8 mouse cellular contexts compared by ENCODE assay signal in genomic region chr2:75938117-75939063, GRCm38 (mm10). TPM values are rescaled to one million over a fixed set of nuclear protein-coding genes. Genes with fewer than 3 reads are reported as not detected.
A peak's percentile ranks its signal among the peaks of the same experiment; 100 is the strongest.
DNase-seq lines count a peak whose midpoint lies in the region; ATAC-seq and TF ChIP-seq lines count a peak whose summit lies in the region.

Ttc30b (minus strand) TSS chr2:75938585.

- H3K36me3 ChIP-seq in embryonic facial prominence, embryonic 11.5 days (replicated peaks; ENCODE audit: control insufficient read depth, insufficient read depth, low read depth, low read length), result no peaks in the 10 kb centered on the region
- H3K36me3 ChIP-seq in intestine, postnatal 0 days (ENCODE audit: control insufficient read depth, insufficient read depth), result no peaks in the 10 kb centered on the region
- no peaks in the 10 kb centered on the region for H3K36me3 ChIP-seq in midbrain, embryonic 10.5 days

- peak; percentile 83 for ATAC-seq in embryonic facial prominence, embryonic 11.5 days (replicated peaks; ENCODE audit: insufficient number of reproducible peaks, low FRiP score, low TSS enrichment, low read depth)
- peak; percentile 72 for ATAC-seq in granulocyte monocyte progenitor cell, adult 5-6 weeks (replicated peaks; ENCODE audit: poor library complexity, severe bottlenecking)
- peak; percentile 88 for ATAC-seq in intestine, postnatal 0 days

- no peak within 1 kb of the TSS; the same call in 1 of the 2 replicates for H3K27ac ChIP-seq in embryonic facial prominence, embryonic 11.5 days (replicated peaks; ENCODE audit: low read depth, low read length)
- H3K27ac ChIP-seq in intestine, postnatal 0 days (ENCODE audit: low read depth, low read length), result peak within 1 kb of the TSS; percentile 24; the same call in 1 of the 2 replicates
- peak within 1 kb of the TSS; percentile 93 for H3K27ac ChIP-seq in midbrain, embryonic 10.5 days (replicated peaks)

- no peak for TF ChIP-seq CTCF in intestine, postnatal 0 days (IDR thresholded peaks at IDR 0.05; ENCODE audit: low read depth)

- peak within 1 kb of the TSS; percentile 48 for H3K4me3 ChIP-seq in embryonic facial prominence, embryonic 11.5 days (ENCODE audit: low read depth, low read length)
- peak within 1 kb of the TSS; percentile 55 for H3K4me3 ChIP-seq in intestine, postnatal 0 days (ENCODE audit: low read depth, low read length)
- peak within 1 kb of the TSS; percentile 66 for H3K4me3 ChIP-seq in midbrain, embryonic 10.5 days

- no peaks in the 10 kb centered on the region for H3K4me1 ChIP-seq in embryonic facial prominence, embryonic 11.5 days (ENCODE audit: control insufficient read depth, insufficient read depth, low read length)
- H3K4me1 ChIP-seq in intestine, postnatal 0 days (replicated peaks; ENCODE audit: control insufficient read depth, insufficient read depth, low read length), result no peaks in the 10 kb centered on the region; the same call in 1 of the 2 replicates
- H3K4me1 ChIP-seq in midbrain, embryonic 10.5 days, result peaks cover 12% of the 10 kb centered on the region

- no peaks in the 10 kb centered on the region for H3K27me3 ChIP-seq in embryonic facial prominence, embryonic 11.5 days (ENCODE audit: control insufficient read depth, insufficient read depth, low read length)
- no peaks in the 10 kb centered on the region for H3K27me3 ChIP-seq in intestine, postnatal 0 days (replicated peaks; ENCODE audit: control insufficient read depth, insufficient read depth, low read length)
- H3K27me3 ChIP-seq in midbrain, embryonic 10.5 days (ENCODE audit: low read depth, poor library complexity, severe bottlenecking), result no peaks in the 10 kb centered on the region

- peak within 1 kb of the TSS; percentile 67 for H3K9ac ChIP-seq in embryonic facial prominence, embryonic 11.5 days (replicated peaks; ENCODE audit: low read length)
- H3K9ac ChIP-seq in intestine, postnatal 0 days (ENCODE audit: low read depth, low read length), result peak within 1 kb of the TSS; percentile 51

- H3K9me3 ChIP-seq in embryonic facial prominence, embryonic 11.5 days (replicated peaks; ENCODE audit: control insufficient read depth, low read length), result no peaks in the 10 kb centered on the region
- no peaks in the 10 kb centered on the region for H3K9me3 ChIP-seq in intestine, postnatal 0 days (ENCODE audit: control insufficient read depth)
- H3K9me3 ChIP-seq in midbrain, embryonic 10.5 days (replicated peaks), result no peaks in the 10 kb centered on the region

- intact Hi-C loops in left cerebral cortex, postnatal 36 days (cut with DNase I), result no loop called here

- 4% methylated on average over 36 of the region's 42 CpGs for WGBS in embryonic facial prominence, embryonic 11.5 days
- 3% methylated on average over 39 of the region's 42 CpGs for WGBS in intestine, postnatal 0 days
- 5% methylated on average over 35 of the region's 42 CpGs for WGBS in midbrain, embryonic 10.5 days

- peak; percentile 89 for DNase-seq in adrenal gland, postnatal 14 days
- DNase-seq in embryonic facial prominence, embryonic 11.5 days (ENCODE audit: low spot score), result peak; percentile 94
- DNase-seq in left cerebral cortex, postnatal 36 days (ENCODE audit: low spot score in 2 of 2), result peak; percentile 81 to 82
- peak; percentile 83 for DNase-seq in midbrain, embryonic 10.5 days (ENCODE audit: low spot score)
- DNase-seq in right cerebral cortex, postnatal 36 days (ENCODE audit: low spot score in 2 of 2), result peak; percentile 51 to 71
- peak; percentile 84 for DNase-seq in yolk sac, embryonic 10.5 days (ENCODE audit: low spot score)

- H3K4me2 ChIP-seq in embryonic facial prominence, embryonic 11.5 days (ENCODE audit: low read depth, low read length), result peak within 1 kb of the TSS; percentile 44
- peak within 1 kb of the TSS; percentile 81 for H3K4me2 ChIP-seq in intestine, postnatal 0 days (replicated peaks; ENCODE audit: low read depth)

RNA-seq across cellular contexts. Expression of gene Ttc30b, which starts in this region (rescaled TPM):
- 14.7 and 15.1 TPM in 2 replicates for total RNA-seq in adrenal gland, postnatal 14 days (2021)
- polyA plus RNA-seq in embryonic facial prominence, embryonic 11.5 days (2014; fragmentation: Nextera tagmentation; extraction: Ambion mirVana), result 8.0 and 9.0 TPM in 2 replicates
- total RNA-seq in granulocyte monocyte progenitor cell, adult 5-6 weeks (2014; fragmentation: Nextera tagmentation), result 1.1 and 1.4 TPM in 2 replicates
- total RNA-seq in granulocyte monocyte progenitor cell, adult 5-6 weeks (2017), result 1.8 and 3.1 TPM in 2 replicates
- 6.4 and 6.7 TPM in 2 replicates for polyA plus RNA-seq in intestine, postnatal 0 days (2015; fragmentation: Nextera tagmentation; extraction: Ambion mirVana)
- 10 to 100 TPM; 11.5 to 12.7 TPM for total RNA-seq in left cerebral cortex, postnatal 36 days (2021)
- 7.2 and 7.9 TPM in 2 replicates for polyA plus RNA-seq in midbrain, embryonic 10.5 days (2016; fragmentation: Nextera tagmentation; extraction: Ambion mirVana)
